27 mouse cellular contexts compared by ENCODE assay signal in the genomic region with DNA sequence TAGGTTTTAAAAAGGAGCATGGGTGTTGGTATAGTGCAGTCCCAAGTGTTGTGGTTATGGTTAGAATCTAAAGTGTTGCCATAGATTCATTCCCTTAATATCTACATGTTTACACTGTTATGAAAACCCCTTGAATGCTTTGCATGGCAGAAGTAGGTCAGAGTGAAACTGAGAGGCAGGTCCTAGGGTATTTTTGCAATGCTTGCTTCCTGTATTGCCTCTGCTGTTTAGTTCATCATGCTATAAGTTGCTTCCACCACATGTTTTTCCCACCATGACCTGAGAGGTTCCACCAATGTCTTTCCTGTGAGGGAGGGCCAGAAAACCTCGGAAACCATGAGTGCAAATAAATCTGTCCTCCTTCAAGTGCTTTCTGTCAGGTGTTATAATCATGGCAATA.
"Had no signal": no experiment of that assay in that cellular context is flagged by ENCODE, and none has a peak within 500 bp of the region (broad histone marks: within the 10 kb centered on the region; RNA-seq: fewer than 3 reads in every experiment).

No protein-coding gene starts in this region.

- H3K4me1 ChIP-seq: embryonic facial prominence, embryonic 10.5 days; embryonic facial prominence, embryonic 12.5 days; embryonic facial prominence, embryonic 13.5 days; embryonic facial prominence, embryonic 15.5 days; forebrain, embryonic 10.5 days; forebrain, embryonic 12.5 days; forebrain, embryonic 13.5 days; forebrain, embryonic 15.5 days had no signal

- DNase-seq: cerebellum, adult 9-10 months; cerebellum, adult 9-11 months; cerebellum, postnatal 10 days; cerebellum, postnatal 14 days; cerebellum, postnatal 25 days; cerebellum, postnatal 36 days; embryo, embryonic 11 days; forebrain, postnatal 0 days; gastrocnemius, adult 2 months; gastrocnemius, postnatal 10 days; gastrocnemius, postnatal 14 days; gastrocnemius, postnatal 25 days; gastrocnemius, postnatal 36 days; heart, adult 11 months; heart, adult 18-20 months; heart, adult 2 months had no signal

- H3K36me3 ChIP-seq: embryonic facial prominence, embryonic 10.5 days; embryonic facial prominence, embryonic 12.5 days; embryonic facial prominence, embryonic 13.5 days; embryonic facial prominence, embryonic 15.5 days; forebrain, embryonic 10.5 days; forebrain, embryonic 12.5 days; forebrain, embryonic 15.5 days had no signal

- H3K4me3 ChIP-seq: embryonic facial prominence, embryonic 10.5 days; embryonic facial prominence, embryonic 12.5 days; embryonic facial prominence, embryonic 13.5 days; embryonic facial prominence, embryonic 15.5 days; erythroblast, embryonic 14.5 days; forebrain, embryonic 10.5 days; forebrain, embryonic 12.5 days; forebrain, embryonic 13.5 days; forebrain, embryonic 15.5 days; gastrocnemius, adult 2 months; heart, adult 2 months had no signal

- ATAC-seq: forebrain, embryonic 13.5 days; forebrain, embryonic 14.5 days; forebrain, embryonic 15.5 days; forebrain, embryonic 16.5 days; forebrain, postnatal 0 days had no signal

- H3K4me2 ChIP-seq: embryonic facial prominence, embryonic 12.5 days; embryonic facial prominence, embryonic 13.5 days; embryonic facial prominence, embryonic 15.5 days; forebrain, embryonic 12.5 days; forebrain, embryonic 13.5 days; forebrain, embryonic 15.5 days had no signal

- H3K9ac ChIP-seq: embryonic facial prominence, embryonic 12.5 days; embryonic facial prominence, embryonic 13.5 days; embryonic facial prominence, embryonic 15.5 days; forebrain, embryonic 12.5 days; forebrain, embryonic 13.5 days; forebrain, embryonic 15.5 days; forebrain, postnatal 0 days had no signal

- H3K27me3 ChIP-seq: embryonic facial prominence, embryonic 12.5 days; embryonic facial prominence, embryonic 13.5 days; embryonic facial prominence, embryonic 15.5 days; forebrain, embryonic 12.5 days; forebrain, embryonic 13.5 days; forebrain, embryonic 15.5 days had no signal

- H3K27ac ChIP-seq: embryonic facial prominence, embryonic 10.5 days; embryonic facial prominence, embryonic 12.5 days; embryonic facial prominence, embryonic 13.5 days; embryonic facial prominence, embryonic 15.5 days; forebrain, embryonic 10.5 days; forebrain, embryonic 12.5 days; forebrain, embryonic 13.5 days; forebrain, embryonic 15.5 days; gastrocnemius, adult 2 months; heart, adult 2 months had no signal

- H3K9me3 ChIP-seq: embryonic facial prominence, embryonic 10.5 days; embryonic facial prominence, embryonic 12.5 days; embryonic facial prominence, embryonic 13.5 days; embryonic facial prominence, embryonic 15.5 days; forebrain, embryonic 10.5 days; forebrain, embryonic 12.5 days; forebrain, embryonic 13.5 days; forebrain, embryonic 15.5 days had no signal
